Mouse (Mus musculus) v-Abl transformed pro-B cells (cell line): ENCODE measurements around the gene Phf7.

Experiments
- in situ Hi-C, 2 experiments: fragments of 400-800 bp; cut with MboI; formaldehyde crosslinking; loops; one replicate each; pipeline ENCODE4 v1.15.1; 2025; ENCODE audit not compliant: unreplicated experiment in 2 of 2

Phf7 gene

GRCm38 (mm10) chr14:31251084-31251604 is at the start of gene Phf7, which contains the start of gene Bap1:
TSS of gene Phf7 (minus strand) at chr14:31251317.
TSS of gene Bap1 (plus strand) at chr14:31251450.
- in situ Hi-C loops: no loop called here

DNA sequence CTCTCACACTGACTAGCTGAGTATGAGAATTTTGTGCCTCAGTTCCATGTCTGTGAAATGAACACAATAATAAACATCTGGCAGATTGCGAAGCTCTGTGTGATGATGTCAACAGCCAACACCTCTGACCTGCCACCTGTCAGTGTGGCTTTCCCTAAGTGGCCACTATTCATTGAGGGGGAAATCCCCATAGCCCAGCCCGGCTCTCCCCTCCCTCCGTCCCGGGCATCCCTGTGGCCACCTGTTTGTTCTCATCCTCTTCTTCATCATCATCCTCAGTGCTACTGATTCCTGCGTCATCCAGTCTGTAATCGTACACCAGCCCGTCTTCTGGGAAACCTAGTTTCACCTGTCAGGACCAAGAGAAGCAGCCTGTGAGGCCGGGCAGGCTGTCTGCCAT is 34.6 kb upstream of the Phf7 start:
- in situ Hi-C loops: no loop called here

DNA sequence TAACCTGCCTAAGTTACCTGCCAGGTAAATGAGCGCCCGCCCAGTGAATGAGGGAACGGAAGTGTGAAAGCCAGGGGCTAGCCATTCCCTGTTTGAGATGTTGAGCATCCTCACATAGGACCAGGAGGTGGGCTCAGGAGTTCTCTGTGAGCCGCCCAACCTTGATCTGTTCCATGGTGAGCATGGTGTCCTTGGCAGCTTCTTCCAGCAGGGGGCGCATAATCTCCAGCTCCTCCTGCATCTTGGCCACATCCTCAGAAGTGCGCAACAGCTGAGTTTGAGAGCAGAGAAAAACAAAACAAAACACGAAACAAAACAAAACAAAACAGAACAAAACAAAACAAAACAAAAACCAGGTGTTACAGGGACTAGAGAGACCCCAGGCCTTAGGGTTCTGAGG is 21.0 kb upstream of the Phf7 start:
- in situ Hi-C loops: loop anchor here (5.0 to 10.0 kb wide), 2 partner anchors 55 to 183 kb away; no protein-coding TSS in a partner anchor

DNA sequence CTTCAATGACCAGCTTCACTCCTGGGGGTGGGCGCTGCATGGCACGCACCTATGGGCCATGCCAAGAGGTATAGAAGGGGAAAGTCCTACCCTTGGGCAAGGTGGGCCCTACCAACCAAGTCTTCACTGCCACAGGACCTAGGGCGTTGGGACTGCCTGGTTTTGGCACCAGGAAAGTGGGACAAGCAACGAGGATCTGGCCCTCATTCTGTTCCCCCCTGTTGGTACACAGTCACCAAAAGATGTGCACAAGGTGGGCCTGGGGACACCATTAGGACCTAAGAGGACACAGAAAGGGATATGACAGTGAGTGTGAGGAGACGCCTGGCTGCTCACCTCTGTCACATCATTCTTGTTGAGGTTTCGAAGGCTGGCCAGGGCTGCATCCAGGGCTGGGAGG is 20.0 kb upstream of the Phf7 start:
- in situ Hi-C loops: loop anchor here (5.0 to 10.0 kb wide), 2 partner anchors 56 to 184 kb away; no protein-coding TSS in a partner anchor

DNA sequence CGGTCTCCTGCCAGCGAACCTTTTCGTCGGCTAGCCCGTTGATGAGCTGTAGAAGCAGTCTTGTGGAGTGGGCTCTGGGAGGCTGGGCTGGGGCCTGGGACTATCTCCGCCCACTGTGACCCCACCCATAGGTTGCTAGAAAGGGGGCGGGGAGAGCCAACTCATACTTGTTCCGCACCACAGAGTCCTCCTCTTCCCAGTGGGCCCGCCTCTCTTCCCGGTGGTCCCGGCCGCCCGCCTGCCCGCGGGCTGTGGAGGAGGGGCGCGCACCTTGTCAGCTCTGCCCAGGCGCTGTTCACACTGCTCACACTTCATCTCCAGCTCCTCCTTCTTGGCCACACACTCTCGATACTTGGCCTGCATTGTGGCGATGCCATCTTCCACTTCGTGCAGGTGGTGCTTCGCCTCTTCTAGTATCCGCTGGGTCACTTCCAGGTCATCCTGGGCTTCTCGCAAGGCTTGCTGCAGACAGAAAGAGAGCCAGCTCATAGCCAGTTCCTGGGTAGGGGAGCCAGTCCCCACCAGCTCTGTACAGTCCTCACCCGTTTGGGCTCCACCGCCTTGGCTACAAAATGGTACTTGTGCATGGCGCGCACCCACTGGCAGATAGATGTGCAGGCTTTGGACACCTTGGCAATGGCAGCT is 18.5 kb upstream of the Phf7 start:
- in situ Hi-C loops: loop anchor here (5.0 to 10.0 kb wide), 2 partner anchors 58 to 185 kb away; no protein-coding TSS in a partner anchor

DNA sequence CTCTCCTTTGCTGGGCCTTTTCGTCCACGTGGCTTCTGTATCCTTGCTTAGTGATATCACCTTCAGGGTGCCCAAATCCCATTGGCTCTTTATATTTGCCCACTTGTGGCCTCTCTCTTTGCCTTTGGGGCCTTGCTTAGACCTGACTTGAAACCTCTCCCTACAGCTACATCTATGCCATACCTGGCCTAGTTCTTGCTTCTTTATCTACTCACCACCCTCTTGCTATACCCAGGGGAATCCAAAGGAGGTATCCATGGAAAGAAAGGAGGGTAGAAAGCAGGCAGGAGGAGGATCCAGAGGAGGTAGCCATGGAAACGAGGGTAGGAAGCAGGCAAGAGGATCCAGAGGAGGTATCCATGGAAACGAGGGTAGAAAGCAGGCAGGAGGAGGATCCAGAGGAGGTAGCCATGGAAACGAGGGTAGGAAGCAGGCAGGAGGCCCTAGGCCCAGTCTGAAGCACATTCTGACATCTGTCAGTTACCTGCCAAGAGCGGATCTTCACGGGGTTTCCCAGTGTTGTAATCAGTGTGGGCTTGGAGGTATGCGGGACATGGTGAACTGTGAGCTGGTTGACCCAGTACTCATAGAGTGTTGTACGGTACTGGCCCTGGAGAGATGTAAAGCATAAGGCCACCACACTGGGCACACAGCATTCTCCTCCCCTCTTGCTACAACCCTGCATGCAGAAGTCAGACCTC is 17.3 kb upstream of the Phf7 start:
- in situ Hi-C loops: no loop called here

DNA sequence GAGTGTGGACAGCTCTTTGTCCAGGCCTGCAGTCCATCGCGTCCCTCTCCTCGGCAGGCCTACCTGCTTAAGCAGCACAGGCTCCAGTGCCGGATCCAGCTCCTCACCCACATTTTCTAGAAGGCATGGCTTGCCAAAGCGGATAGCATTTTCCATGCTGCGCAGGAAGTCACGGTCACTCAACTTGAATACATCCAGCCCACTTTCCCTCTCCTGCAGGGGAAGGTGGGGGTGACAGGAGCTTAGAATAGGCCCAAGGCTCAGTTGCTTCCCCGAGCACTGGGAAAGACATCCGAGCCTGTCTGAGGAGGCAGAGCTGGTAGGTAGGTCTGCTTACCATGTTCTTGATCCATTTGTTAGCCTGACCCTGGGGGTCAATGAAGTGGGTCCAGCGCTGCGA is 16.5 kb upstream of the Phf7 start:
- in situ Hi-C loops: no loop called here

DNA sequence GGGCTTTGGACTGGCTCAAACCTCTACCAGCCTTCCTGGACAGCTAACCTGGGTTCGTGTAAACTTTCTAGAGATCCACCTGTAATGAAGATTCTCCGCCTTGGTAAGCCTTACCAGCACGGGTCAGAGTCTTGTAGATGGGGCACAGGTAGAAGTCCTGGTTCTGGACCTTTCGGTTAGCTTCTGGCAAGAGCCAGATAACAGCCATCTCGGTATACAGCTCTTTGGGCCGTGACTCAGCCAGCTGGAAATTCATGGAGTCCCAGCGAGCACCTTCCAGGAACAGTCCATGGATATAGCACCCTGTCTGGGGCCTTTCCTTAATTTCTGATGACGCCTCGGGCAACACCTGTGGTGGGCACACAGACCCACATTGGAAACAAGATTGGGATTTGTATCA is 9.8 kb upstream of the Phf7 start:
- in situ Hi-C loops: no loop called here

GRCm38 (mm10) chr14:31260374-31260773 is 9.3 kb upstream of the Phf7 start:
- in situ Hi-C loops: no loop called here

DNA sequence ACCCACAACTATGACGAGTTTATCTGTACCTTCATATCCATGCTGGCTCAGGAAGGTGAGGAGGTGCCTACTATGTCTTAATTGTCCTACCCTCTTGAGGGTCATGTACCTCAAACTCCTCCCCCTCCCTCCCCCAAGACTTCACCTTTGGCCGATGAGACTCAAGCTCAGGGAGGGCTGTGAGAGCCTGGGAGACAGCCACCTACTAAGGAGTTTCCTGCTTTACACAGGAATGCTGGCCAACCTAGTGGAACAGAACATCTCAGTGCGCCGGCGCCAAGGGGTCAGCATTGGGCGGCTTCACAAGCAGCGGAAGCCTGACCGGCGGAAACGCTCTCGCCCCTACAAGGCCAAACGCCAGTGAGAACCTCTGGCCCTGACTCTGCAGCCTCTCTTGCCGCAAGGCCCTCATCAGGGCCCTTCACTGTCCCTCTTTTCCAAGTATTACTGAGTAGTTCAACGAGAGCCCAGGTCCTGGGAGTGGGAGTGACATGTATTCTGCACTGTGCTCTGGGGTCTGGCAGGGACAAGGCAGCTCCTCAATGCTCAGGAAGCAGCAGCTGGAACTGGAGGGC is 7.4 kb upstream of the Phf7 start:
- in situ Hi-C loops: no loop called here

GRCm38 (mm10) chr14:31252091-31252490 is 974 bp upstream of the Phf7 start:
- in situ Hi-C loops: no loop called here

DNA sequence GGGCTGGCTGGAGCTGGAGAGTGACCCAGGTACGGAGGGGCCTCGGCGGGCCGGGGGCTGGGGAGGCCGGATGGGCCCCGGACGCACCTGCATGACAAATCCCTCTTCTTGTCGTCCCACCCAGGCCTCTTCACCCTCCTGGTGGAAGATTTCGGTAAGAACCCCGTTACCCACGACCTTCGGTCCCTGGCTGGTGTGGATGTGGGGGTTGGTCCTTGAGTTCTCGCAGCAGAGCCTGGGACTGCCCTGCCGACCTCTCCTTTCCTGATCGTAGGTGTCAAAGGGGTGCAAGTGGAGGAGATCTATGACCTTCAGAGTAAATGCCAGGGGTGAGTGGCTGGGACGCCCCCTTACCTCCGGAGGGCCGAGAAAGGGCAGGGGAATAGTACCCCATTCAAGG is 509 bp upstream of the Phf7 start:
- in situ Hi-C loops: no loop called here

- in situ Hi-C loops: no loop called here
Observed at GRCm38 (mm10) chr14:31250222-31251083, 664 bp downstream of the Phf7 start.

DNA sequence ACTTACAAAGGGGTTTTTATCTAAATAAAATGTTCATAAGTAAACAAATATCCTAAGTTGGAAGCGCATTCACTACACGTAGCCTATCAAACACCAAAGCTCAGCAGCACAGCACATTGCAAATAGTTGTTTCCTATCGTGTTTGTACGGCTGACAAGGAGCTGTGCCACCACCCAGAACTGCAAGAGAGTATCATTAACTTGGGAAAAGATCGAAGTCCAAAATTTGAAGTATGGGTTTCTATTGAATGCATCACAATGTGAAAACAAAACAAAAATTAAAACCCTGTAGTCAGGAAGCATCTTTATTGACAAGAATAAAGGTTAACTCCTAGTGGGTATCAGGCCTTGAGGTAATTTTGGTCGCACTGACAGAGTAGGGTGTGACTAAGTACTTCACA is 2.7 kb downstream of the Phf7 start:
- in situ Hi-C loops: loop anchor here in 1 of 2 experiments (5.0 kb wide), 1 partner anchor 36 kb away; no protein-coding TSS in a partner anchor

DNA sequence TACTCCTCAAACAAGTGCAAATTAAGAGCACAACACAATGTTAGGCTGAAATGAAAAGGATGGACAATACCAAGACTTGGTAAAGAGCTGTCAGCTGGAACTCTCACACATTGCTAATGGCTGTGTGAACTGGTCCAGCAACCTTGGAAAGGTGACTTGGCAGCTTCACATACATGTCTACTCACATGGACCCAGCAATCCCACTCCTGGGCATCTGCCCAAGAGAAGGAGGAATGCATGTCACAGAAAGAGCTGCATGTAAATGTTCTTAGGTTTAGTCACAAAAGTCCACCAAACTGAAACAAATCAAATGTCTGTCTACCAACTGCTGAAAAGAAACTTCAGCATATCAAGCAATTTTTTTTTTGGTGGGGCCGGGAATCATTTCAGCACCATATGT is 5.2 kb downstream of the Phf7 start:
- in situ Hi-C loops: loop anchor here in 1 of 2 experiments (5.0 kb wide), 1 partner anchor 34 kb away; no protein-coding TSS in a partner anchor

DNA sequence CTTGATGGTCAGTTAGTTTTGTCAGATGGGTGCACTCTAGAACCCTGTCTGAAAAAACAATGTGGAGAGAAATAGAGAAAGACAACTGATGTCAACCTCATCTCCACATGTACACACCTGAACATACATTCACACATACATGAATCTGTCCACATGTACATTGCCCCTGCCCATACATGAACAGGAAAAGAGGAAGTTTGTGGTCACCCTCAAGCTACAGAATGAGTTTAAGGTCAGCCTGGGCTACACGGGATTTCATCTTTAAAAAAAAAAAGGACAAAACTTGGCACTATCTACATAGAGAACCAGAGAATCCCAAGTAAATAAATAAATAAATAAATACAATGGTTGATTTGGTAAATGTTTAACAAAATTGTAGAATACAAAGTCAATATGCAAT is 6.3 kb downstream of the Phf7 start:
- in situ Hi-C loops: loop anchor here (5.0 kb wide), 2 partner anchors 32 to 37 kb away; partner anchors contain the start of gene Tnnc1 (in 1 of the 2)

DNA sequence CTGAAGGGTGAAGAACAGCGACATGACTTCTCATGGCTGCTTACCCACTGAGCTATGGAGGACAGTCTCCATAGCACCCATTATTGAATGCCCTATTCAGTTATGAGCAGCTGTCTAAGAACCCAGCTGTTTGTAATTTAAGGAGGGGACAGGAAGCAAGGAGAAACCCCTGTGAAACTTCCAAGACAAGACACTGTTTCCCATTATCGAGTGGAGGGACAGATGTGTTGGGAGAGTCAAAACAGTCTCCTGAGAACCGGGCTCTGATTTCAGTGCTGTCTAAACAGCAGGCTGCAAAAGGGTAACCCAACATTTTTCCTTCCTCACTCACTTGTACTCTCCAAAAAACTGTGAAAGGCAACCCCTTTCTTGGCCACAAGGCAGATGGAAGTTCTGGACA is 10.6 kb downstream of the Phf7 start:
- in situ Hi-C loops: loop anchor here in 1 of 2 experiments (5.0 kb wide), 1 partner anchor 33 kb away; the partner anchor contains the start of gene Tnnc1

GRCm38 (mm10) chr14:31237101-31237882 is 13.8 kb downstream of the Phf7 start:
- in situ Hi-C loops: no loop called here

- in situ Hi-C loops: no loop called here
Observed at GRCm38 (mm10) chr14:31233996-31234591, 17.0 kb downstream of the Phf7 start.
